Mouse (Mus musculus) frontal cortex, adult 2 months (tissue): ENCODE data around the gene Ptpru. TPM values are rescaled to one million over a fixed set of nuclear protein-coding genes. Genes with fewer than 3 reads are reported as not detected.

Source experiments
- DNase-seq, 2 experiments: peaks; one replicate each; pipeline ENCODE4 v3.0.0; 2022; ENCODE audit warnings: low spot score in 1 of 2; ENCODE audit errors: extremely low spot score in 1 of 2
- polyA plus RNA-seq: library from polyadenylated mRNA; depleted of rRNA; stranded (reverse); fragments of >200 nt; gene quantifications from 2 replicates; pipeline ENCODE4 v1.2.3, GENCODE M21; 2012; rRNA removed

Ptpru gene
- polyA plus RNA-seq, 1 experiment: 38.9 TPM

GRCm38 (mm10) chr4:131722121-131722841, 115.8 kb downstream of the Ptpru start:
- DNase-seq: no peak

- peak; percentile 72 to 74 for DNase-seq
These were observed 118.9 kb downstream of the Ptpru start for GRCm38 (mm10) chr4:131719151-131719550.

Other genes with a start within 250 kb of the Ptpru start
- gene Mecr, start 5.2 kb upstream of the Ptpru start, polyA plus RNA-seq: 44.5 and 54.4 TPM in 2 replicates
- gene Srsf4, start 35.3 kb upstream of the Ptpru start, polyA plus RNA-seq: 86.3 and 89.5 TPM in 2 replicates
- 3.4 and 5.2 TPM in 2 replicates for gene Tmem200b, start 83.5 kb upstream of the Ptpru start, polyA plus RNA-seq
- 0.06 TPM in 1 of 2 replicates, not detected in the other for gene Gm10300, start 236.4 kb upstream of the Ptpru start, polyA plus RNA-seq
- 29.1 and 29.3 TPM in 2 replicates for gene Epb41, start 237.0 kb upstream of the Ptpru start, polyA plus RNA-seq